Mouse (Mus musculus): ENCODE measurements around the gene Riiad1. TPM values are rescaled to one million over a fixed set of nuclear protein-coding genes. Genes with fewer than 3 reads are reported as not detected.

The Riiad1 gene
- polyA plus RNA-seq, 1 experiment from 2014 or later, result 5.6 TPM

GRCm38 (mm10) chr3:94477981-94478422 is 2.1 kb downstream of the Riiad1 start, which contains the start of gene Celf3:
TSS of gene Celf3 (plus strand) at chr3:94478295.
- H3K4me1 ChIP-seq (replicated peaks), result peaks cover 8% of the 10 kb centered on the region
- ATAC-seq, result peak; percentile 36; the same call in 1 of the 2 replicates
- H3K9ac ChIP-seq, result no peak within 1 kb of the TSS
- H3K36me3 ChIP-seq, result no peaks in the 10 kb centered on the region
- H3K9me3 ChIP-seq, result no peaks in the 10 kb centered on the region
- H3K4me3 ChIP-seq (replicated peaks), result peak within 1 kb of the TSS; percentile 19
- H3K27ac ChIP-seq, result no peak within 1 kb of the TSS
- no peaks in the 10 kb centered on the region; the same call in 1 of the 2 replicates for H3K27me3 ChIP-seq (replicated peaks)
- H3K4me2 ChIP-seq (replicated peaks), result no peak within 1 kb of the TSS
- 7% methylated on average over 14 of the region's 14 CpGs for WGBS

GRCm38 (mm10) chr3:94477444-94477843 is 2.7 kb downstream of the Riiad1 start:
- no peak overlapping the region for H3K4me2 ChIP-seq (replicated peaks)
- no peak overlapping the region for H3K27ac ChIP-seq
- peaks cover 9% of the 10 kb centered on the region for H3K4me1 ChIP-seq (replicated peaks)
- H3K27me3 ChIP-seq (replicated peaks), result no peaks in the 10 kb centered on the region; the same call in 1 of the 2 replicates
- H3K9me3 ChIP-seq, result no peaks in the 10 kb centered on the region
- H3K36me3 ChIP-seq, result no peaks in the 10 kb centered on the region
- H3K9ac ChIP-seq, result no peak overlapping the region
- ATAC-seq, result no peak
- H3K4me3 ChIP-seq (replicated peaks), result no peak overlapping the region
- 57% methylated on average over 4 of the region's 4 CpGs for WGBS

GRCm38 (mm10) chr3:94476301-94477035 is 3.7 kb downstream of the Riiad1 start:
- Histone ChIP-seq H3K27ac (no peak overlapping the region), H3K4me1 (replicated peaks) (peaks cover 9% of the 10 kb centered on the region), H3K27me3 (replicated peaks) (no peaks in the 10 kb centered on the region; the same call in 1 of the 2 replicates), H3K36me3 (no peaks in the 10 kb centered on the region), H3K4me3 (replicated peaks) (no peak overlapping the region), H3K9me3 (no peaks in the 10 kb centered on the region), H3K4me2 (replicated peaks) (no peak overlapping the region), H3K9ac (no peak overlapping the region)
- peak; percentile 50 for ATAC-seq
- WGBS, result 29% methylated on average over 8 of the region's 8 CpGs

- H3K27me3 ChIP-seq (replicated peaks), result no peaks in the 10 kb centered on the region; the same call in 1 of the 2 replicates
- 43% methylated on average over 5 of the region's 5 CpGs for WGBS
- H3K4me3 ChIP-seq (replicated peaks), result no peak overlapping the region
- H3K27ac ChIP-seq, result no peak overlapping the region
- H3K4me2 ChIP-seq (replicated peaks), result no peak overlapping the region
- H3K9ac ChIP-seq, result no peak overlapping the region
- no peaks in the 10 kb centered on the region for H3K36me3 ChIP-seq
- H3K9me3 ChIP-seq, result no peaks in the 10 kb centered on the region
- no peak for ATAC-seq
- peaks cover 7% of the 10 kb centered on the region for H3K4me1 ChIP-seq (replicated peaks)
Measured at GRCm38 (mm10) chr3:94473567-94474232, 6.4 kb downstream of the Riiad1 start.

- peak overlapping the region; percentile 49 for H3K4me2 ChIP-seq (replicated peaks)
- peaks cover 7% of the 10 kb centered on the region for H3K4me1 ChIP-seq (replicated peaks)
- no peak overlapping the region for H3K4me3 ChIP-seq (replicated peaks)
- no peak for ATAC-seq
- H3K27ac ChIP-seq, result peak overlapping the region; percentile 73
- no peaks in the 10 kb centered on the region for H3K27me3 ChIP-seq (replicated peaks)
- H3K36me3 ChIP-seq, result no peaks in the 10 kb centered on the region
- no peak overlapping the region for H3K9ac ChIP-seq
- WGBS, result 36% methylated on average over 10 of the region's 10 CpGs
- no peaks in the 10 kb centered on the region for H3K9me3 ChIP-seq
Measured at GRCm38 (mm10) chr3:94473115-94473505, 7.0 kb downstream of the Riiad1 start.

GRCm38 (mm10) chr3:94472447-94473114 is 7.6 kb downstream of the Riiad1 start:
- ATAC-seq, result peak; percentile 89
- Histone ChIP-seq H3K9me3 (no peaks in the 10 kb centered on the region), H3K4me3 (replicated peaks) (peak overlapping the region; percentile 14), H3K9ac (no peak overlapping the region), H3K4me2 (replicated peaks) (peak overlapping the region; percentile 49), H3K27me3 (replicated peaks) (no peaks in the 10 kb centered on the region), H3K27ac (peak overlapping the region; percentile 73), H3K36me3 (no peaks in the 10 kb centered on the region), H3K4me1 (replicated peaks) (peaks cover 7% of the 10 kb centered on the region)
- 13% methylated on average over 28 of the region's 28 CpGs for WGBS

GRCm38 (mm10) chr3:94468931-94469330 is 11.2 kb downstream of the Riiad1 start:
- H3K4me2 ChIP-seq (replicated peaks), result no peak overlapping the region
- no peak overlapping the region for H3K4me3 ChIP-seq (replicated peaks)
- no peaks in the 10 kb centered on the region for H3K9me3 ChIP-seq
- no peak for ATAC-seq
- no peak overlapping the region for H3K9ac ChIP-seq
- no peak overlapping the region for H3K27ac ChIP-seq
- H3K36me3 ChIP-seq, result no peaks in the 10 kb centered on the region
- 63% methylated on average over 3 of the region's 3 CpGs for WGBS
- H3K4me1 ChIP-seq (replicated peaks), result peaks cover 7% of the 10 kb centered on the region; the same call in 1 of the 2 replicates
- no peaks in the 10 kb centered on the region for H3K27me3 ChIP-seq (replicated peaks)

- ATAC-seq, result no peak
- H3K9me3 ChIP-seq, result no peaks in the 10 kb centered on the region
- no peaks in the 10 kb centered on the region for H3K27me3 ChIP-seq (replicated peaks)
- no peaks in the 10 kb centered on the region for H3K36me3 ChIP-seq
- H3K4me1 ChIP-seq (replicated peaks), result no peaks in the 10 kb centered on the region
- H3K27ac ChIP-seq, result no peak overlapping the region
- H3K9ac ChIP-seq, result no peak overlapping the region
- H3K4me2 ChIP-seq (replicated peaks), result no peak overlapping the region
- WGBS, result 73% methylated on average over 13 of the region's 13 CpGs
- no peak overlapping the region for H3K4me3 ChIP-seq (replicated peaks)
Measured at GRCm38 (mm10) chr3:94465632-94466430, 14.3 kb downstream of the Riiad1 start.

- Histone ChIP-seq H3K27ac (no peak overlapping the region), H3K4me3 (replicated peaks) (no peak overlapping the region), H3K27me3 (replicated peaks) (no peaks in the 10 kb centered on the region), H3K9ac (no peak overlapping the region), H3K4me1 (replicated peaks) (no peaks in the 10 kb centered on the region), H3K36me3 (no peaks in the 10 kb centered on the region), H3K4me2 (replicated peaks) (no peak overlapping the region), H3K9me3 (no peaks in the 10 kb centered on the region)
- ATAC-seq, result peak; percentile 47; the same call in 1 of the 2 replicates
- 61% methylated on average over 11 of the region's 11 CpGs for WGBS
Measured at GRCm38 (mm10) chr3:94463926-94464578, 16.1 kb downstream of the Riiad1 start.

- H3K36me3 ChIP-seq, result no peaks in the 10 kb centered on the region
- no peak overlapping the region for H3K27ac ChIP-seq
- no peaks in the 10 kb centered on the region for H3K9me3 ChIP-seq
- no peak for ATAC-seq
- H3K4me1 ChIP-seq (replicated peaks), result 0 out of 2 replicates have a peak, but pooled peaks cover 2% of the 10 kb centered on the region
- H3K4me2 ChIP-seq (replicated peaks), result no peak overlapping the region
- WGBS, result 93% methylated on average over 2 of the region's 2 CpGs
- H3K4me3 ChIP-seq (replicated peaks), result no peak overlapping the region
- no peak overlapping the region for H3K9ac ChIP-seq
- no peaks in the 10 kb centered on the region for H3K27me3 ChIP-seq (replicated peaks)
Measured at GRCm38 (mm10) chr3:94459834-94460233, 20.3 kb downstream of the Riiad1 start.

- 83% methylated on average over 3 of the region's 3 CpGs for WGBS
- Histone ChIP-seq H3K4me2 (replicated peaks) (peak overlapping the region; percentile 54; the same call in 1 of the 2 replicates), H3K4me3 (replicated peaks) (no peak overlapping the region), H3K9ac (no peak overlapping the region), H3K4me1 (replicated peaks) (0 out of 2 replicates have a peak, but pooled peaks cover 2% of the 10 kb centered on the region), H3K9me3 (no peaks in the 10 kb centered on the region), H3K27me3 (replicated peaks) (no peaks in the 10 kb centered on the region), H3K27ac (no peak overlapping the region), H3K36me3 (no peaks in the 10 kb centered on the region)
- no peak for ATAC-seq
Measured at GRCm38 (mm10) chr3:94457055-94457454, 23.1 kb downstream of the Riiad1 start.

Measured in intestine, embryonic 15.5 days (tissue).